Mouse (Mus musculus): ENCODE measurements around the gene Rbm39. TPM values are rescaled to one million over a fixed set of nuclear protein-coding genes. Genes with fewer than 3 reads are reported as not detected.

Gene Rbm39
- polyA plus RNA-seq, 1 experiment from 2014 or later = 326 TPM

DNA sequence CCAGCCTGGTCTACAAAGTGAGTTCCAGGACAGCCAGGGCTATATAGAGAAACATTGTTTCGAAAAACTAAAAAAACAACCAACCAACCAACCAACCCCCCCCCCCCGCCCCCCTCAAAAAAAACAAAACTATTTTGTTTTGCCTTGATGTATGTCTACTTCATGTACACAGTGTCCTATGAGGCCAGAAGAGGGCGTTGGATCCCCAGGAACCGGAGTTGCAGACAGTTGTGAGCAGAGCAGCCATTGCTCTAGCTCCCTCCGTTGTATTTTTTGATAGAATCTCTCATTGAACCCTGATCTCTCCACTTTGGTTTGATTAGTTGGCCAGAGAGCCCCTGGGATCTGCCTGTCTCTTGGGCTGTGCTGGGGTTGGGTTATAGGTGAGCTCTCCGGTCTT, 23.9 kb upstream of the Rbm39 start:
- Histone ChIP-seq H3K9ac (ENCODE audit: low read depth, low read length) (no peak overlapping the region), H3K36me3 (ENCODE audit: control insufficient read depth, insufficient read depth) (no peaks in the 10 kb centered on the region), H3K4me3 (ENCODE audit: low read depth, low read length) (no peak overlapping the region), H3K4me2 (replicated peaks; ENCODE audit: low read depth) (no peak overlapping the region), H3K9me3 (ENCODE audit: control insufficient read depth) (no peaks in the 10 kb centered on the region), H3K27ac (ENCODE audit: low read depth, low read length) (no peak overlapping the region), H3K4me1 (replicated peaks; ENCODE audit: control insufficient read depth, insufficient read depth, low read length) (0 out of 2 replicates have a peak, but pooled peaks cover 4% of the 10 kb centered on the region), H3K27me3 (replicated peaks; ENCODE audit: control insufficient read depth, insufficient read depth, low read length) (no peaks in the 10 kb centered on the region)
- ATAC-seq = no peak
- TF ChIP-seq CTCF (IDR thresholded peaks at IDR 0.05; ENCODE audit: low read depth) = peak; percentile 38
- WGBS = 91% methylated on average over 6 of the region's 6 CpGs

DNA sequence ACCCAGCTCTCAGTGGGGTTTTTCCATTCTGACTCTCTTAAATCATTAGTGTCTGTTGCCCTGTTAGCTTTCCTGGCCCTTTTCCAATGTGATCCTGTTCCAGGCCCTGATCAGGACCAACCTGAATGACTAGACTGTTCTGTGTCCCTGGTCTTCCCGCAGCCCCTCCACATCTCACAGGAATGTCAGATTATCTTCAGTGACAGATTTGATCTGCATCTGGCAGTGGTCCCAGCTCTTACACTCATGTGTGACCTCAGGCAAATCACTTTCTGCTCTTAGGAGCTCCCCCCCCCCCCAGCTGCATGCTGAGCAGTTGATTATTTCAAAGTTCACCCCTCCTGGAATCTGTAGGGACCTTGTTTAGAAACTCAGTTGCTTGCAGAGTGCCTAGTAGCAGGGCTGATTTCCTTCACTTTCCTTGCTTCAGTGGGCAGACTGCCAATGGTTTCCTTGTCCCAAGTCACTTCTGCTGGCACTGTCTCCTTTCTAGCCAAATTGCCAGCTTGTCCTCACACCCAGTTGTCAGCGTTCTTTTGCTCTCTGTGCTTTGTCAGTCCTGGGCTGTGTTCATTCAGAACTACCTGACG, 22.9 kb upstream of the Rbm39 start:
- Histone ChIP-seq H3K9ac (ENCODE audit: low read depth, low read length) (no peak overlapping the region), H3K27me3 (replicated peaks; ENCODE audit: control insufficient read depth, insufficient read depth, low read length) (no peaks in the 10 kb centered on the region)

DNA sequence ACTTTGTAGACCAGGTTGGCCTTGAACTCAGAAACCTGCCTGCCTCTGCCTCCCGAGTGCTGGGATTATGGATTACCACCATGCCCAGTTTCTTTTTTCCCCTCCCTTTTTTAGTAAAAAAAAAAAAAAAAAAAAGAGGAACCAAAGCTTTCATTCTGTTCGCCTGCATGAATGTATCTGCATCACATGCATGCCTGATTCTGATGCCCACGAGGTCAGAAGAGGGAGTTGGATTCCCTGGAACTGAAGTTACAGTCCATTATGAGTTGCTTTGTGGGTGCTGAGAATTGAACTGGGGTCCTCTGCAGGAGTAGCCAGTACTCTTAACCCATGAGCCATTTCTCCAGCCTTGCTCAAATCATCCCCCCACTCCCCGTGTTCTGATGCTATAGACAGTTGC, 21.4 kb upstream of the Rbm39 start:
- Histone ChIP-seq H3K4me1 (replicated peaks; ENCODE audit: control insufficient read depth, insufficient read depth, low read length) (0 out of 2 replicates have a peak, but pooled peaks cover 4% of the 10 kb centered on the region), H3K4me2 (replicated peaks; ENCODE audit: low read depth) (no peak overlapping the region), H3K4me3 (ENCODE audit: low read depth, low read length) (no peak overlapping the region), H3K36me3 (ENCODE audit: control insufficient read depth, insufficient read depth) (no peaks in the 10 kb centered on the region), H3K27me3 (replicated peaks; ENCODE audit: control insufficient read depth, insufficient read depth, low read length) (no peaks in the 10 kb centered on the region), H3K27ac (ENCODE audit: low read depth, low read length) (no peak overlapping the region), H3K9me3 (ENCODE audit: control insufficient read depth) (no peaks in the 10 kb centered on the region), H3K9ac (ENCODE audit: low read depth, low read length) (no peak overlapping the region)
- 92% methylated on average over 4 of the region's 4 CpGs for WGBS
- TF ChIP-seq CTCF (IDR thresholded peaks at IDR 0.05; ENCODE audit: low read depth) = no peak
- ATAC-seq = no peak

More for the DNA sequence above, 22.9 kb upstream of the Rbm39 start:
- ATAC-seq = no peak
- Histone ChIP-seq H3K27ac (ENCODE audit: low read depth, low read length) (no peak overlapping the region), H3K4me2 (replicated peaks; ENCODE audit: low read depth) (no peak overlapping the region), H3K9me3 (ENCODE audit: control insufficient read depth) (no peaks in the 10 kb centered on the region), H3K36me3 (ENCODE audit: control insufficient read depth, insufficient read depth) (no peaks in the 10 kb centered on the region), H3K4me3 (ENCODE audit: low read depth, low read length) (no peak overlapping the region), H3K4me1 (replicated peaks; ENCODE audit: control insufficient read depth, insufficient read depth, low read length) (0 out of 2 replicates have a peak, but pooled peaks cover 4% of the 10 kb centered on the region)
- no peak for TF ChIP-seq CTCF (IDR thresholded peaks at IDR 0.05; ENCODE audit: low read depth)
- WGBS = 54% methylated on average over 3 of the region's 3 CpGs

DNA sequence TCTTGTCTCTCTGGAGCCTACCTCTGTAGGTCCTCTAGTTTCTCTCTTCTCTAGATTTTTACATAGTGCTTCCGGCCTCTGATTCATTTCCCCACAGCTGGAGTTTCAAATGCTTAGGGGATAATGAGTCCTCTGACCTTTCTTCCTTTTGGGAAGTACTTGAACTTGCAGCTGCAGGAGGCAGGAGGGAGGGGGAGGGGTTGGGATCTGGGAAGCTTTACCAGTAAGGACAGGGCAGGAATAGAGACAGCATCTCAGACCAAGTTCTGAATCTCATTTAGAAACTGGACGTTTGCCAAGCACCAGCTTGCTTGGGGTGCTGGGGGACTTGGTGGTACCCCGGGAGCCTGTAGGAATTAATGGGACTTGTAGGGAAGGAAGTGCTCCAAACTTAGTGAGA, 19.9 kb upstream of the Rbm39 start:
- H3K9me3 ChIP-seq (ENCODE audit: control insufficient read depth) = no peaks in the 10 kb centered on the region
- ATAC-seq = no peak
- no peak overlapping the region for H3K27ac ChIP-seq (ENCODE audit: low read depth, low read length)
- H3K4me3 ChIP-seq (ENCODE audit: low read depth, low read length) = no peak overlapping the region
- no peak for TF ChIP-seq CTCF (IDR thresholded peaks at IDR 0.05; ENCODE audit: low read depth)
- WGBS = 55% methylated on average over 3 of the region's 3 CpGs
- no peak overlapping the region for H3K9ac ChIP-seq (ENCODE audit: low read depth, low read length)
- H3K4me2 ChIP-seq (replicated peaks; ENCODE audit: low read depth) = no peak overlapping the region
- H3K36me3 ChIP-seq (ENCODE audit: control insufficient read depth, insufficient read depth) = no peaks in the 10 kb centered on the region
- 0 out of 2 replicates have a peak, but pooled peaks cover 4% of the 10 kb centered on the region for H3K4me1 ChIP-seq (replicated peaks; ENCODE audit: control insufficient read depth, insufficient read depth, low read length)
- no peaks in the 10 kb centered on the region for H3K27me3 ChIP-seq (replicated peaks; ENCODE audit: control insufficient read depth, insufficient read depth, low read length)

DNA sequence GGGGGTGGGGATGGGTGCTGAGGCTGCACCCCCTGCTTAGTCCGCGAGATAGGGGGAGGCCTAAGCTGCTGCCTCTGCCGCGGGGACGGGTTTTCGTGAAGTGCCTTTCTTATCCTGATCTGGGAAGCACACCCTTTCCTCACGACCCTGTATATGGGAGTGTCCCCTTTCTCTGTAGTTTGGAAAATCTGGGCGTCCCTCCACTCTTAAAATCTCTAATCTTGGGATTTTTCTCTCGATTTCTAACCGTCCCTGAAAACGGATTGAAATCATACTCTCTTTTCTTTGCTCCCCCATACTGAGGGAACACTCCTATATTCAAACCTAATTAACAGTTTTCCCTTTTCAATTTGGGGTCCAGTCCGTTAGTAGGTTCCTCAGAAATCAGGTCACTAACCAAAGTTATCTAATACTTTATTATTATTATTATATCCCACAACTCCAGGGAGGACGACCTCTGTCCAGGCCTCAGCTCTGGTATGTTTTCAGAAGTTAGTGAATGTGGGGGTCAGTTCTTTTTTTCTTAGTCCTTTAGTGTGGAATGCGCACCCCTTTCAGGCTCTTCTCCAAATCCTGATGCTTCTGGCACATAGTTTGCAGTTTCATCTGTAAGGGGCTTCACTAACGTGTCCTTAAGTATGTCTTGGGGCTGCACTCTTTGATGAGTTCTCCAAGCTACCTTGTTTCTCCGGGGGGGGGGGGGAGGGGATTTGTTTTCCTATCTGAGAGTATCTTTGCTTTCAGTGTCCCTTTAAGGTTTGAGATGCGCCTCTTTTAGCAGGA, 17.3 kb upstream of the Rbm39 start:
- ATAC-seq = no peak
- no peaks in the 10 kb centered on the region for H3K36me3 ChIP-seq (ENCODE audit: control insufficient read depth, insufficient read depth)
- H3K4me3 ChIP-seq (ENCODE audit: low read depth, low read length) = peak overlapping the region; percentile 58
- TF ChIP-seq CTCF (IDR thresholded peaks at IDR 0.05; ENCODE audit: low read depth) = no peak
- H3K4me2 ChIP-seq (replicated peaks; ENCODE audit: low read depth) = peak overlapping the region; percentile 88
- H3K27me3 ChIP-seq (replicated peaks; ENCODE audit: control insufficient read depth, insufficient read depth, low read length) = no peaks in the 10 kb centered on the region
- H3K9ac ChIP-seq (ENCODE audit: low read depth, low read length) = peak overlapping the region; percentile 65
- WGBS = 6% methylated on average over 17 of the region's 17 CpGs
- no peaks in the 10 kb centered on the region for H3K9me3 ChIP-seq (ENCODE audit: control insufficient read depth)
- H3K27ac ChIP-seq (ENCODE audit: low read depth, low read length) = peak overlapping the region; percentile 94
- H3K4me1 ChIP-seq (replicated peaks; ENCODE audit: control insufficient read depth, insufficient read depth, low read length) = no peaks in the 10 kb centered on the region

DNA sequence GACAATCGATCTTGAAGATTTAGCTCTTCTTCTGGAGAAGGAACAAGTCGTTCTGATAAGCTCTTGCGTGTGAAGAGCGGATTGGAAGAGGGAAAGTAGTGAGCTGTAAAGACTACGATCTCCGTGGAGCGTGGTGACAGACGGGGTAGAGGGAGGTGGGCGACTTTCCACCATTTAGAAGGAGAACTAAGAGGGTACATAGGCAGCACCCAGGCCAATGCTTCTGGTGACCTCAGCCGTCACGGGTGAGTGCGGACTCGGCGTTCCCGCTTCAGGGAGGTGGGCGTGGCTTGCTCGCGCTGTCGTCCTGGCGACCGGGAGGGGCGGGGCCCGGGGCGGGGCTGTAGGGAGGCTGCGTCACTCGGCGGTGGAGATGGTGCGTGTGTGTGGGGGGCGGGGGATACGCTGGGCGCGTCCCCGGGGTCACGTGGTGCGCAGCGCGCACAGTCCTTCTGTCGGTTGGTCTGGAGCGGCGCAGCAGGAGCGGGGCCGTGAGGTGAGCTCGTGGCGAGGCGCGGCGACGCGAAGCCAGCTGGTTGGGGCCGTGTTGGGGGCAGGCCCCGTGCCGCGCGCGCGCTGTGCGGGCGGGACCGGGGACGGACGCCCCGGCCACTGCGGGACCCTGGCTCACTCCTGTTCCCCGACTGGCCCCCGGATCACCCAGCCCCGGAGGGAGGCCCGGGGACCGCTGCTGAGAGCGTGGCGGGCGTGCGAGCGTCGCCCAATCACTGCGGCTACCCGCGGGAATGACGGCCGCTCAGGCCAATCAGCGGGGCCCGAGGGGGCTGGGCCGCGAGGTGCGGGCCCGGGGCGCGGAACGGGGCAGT, 16.5 kb upstream of the Rbm39 start, which contains the start of gene Phf20:
Gene Phf20, plus strand, starts transcription at position 165 of the 827 bp plus-strand sequence.
- under 1% methylated on average over 63 of the region's 88 CpGs for WGBS
- Histone ChIP-seq H3K9me3 (ENCODE audit: control insufficient read depth) (no peaks in the 10 kb centered on the region), H3K4me2 (replicated peaks; ENCODE audit: low read depth) (peak within 1 kb of the TSS; percentile 88), H3K27ac (ENCODE audit: low read depth, low read length) (peak within 1 kb of the TSS; percentile 94), H3K4me1 (replicated peaks; ENCODE audit: control insufficient read depth, insufficient read depth, low read length) (no peaks in the 10 kb centered on the region), H3K9ac (ENCODE audit: low read depth, low read length) (peak within 1 kb of the TSS; percentile 65), H3K36me3 (ENCODE audit: control insufficient read depth, insufficient read depth) (no peaks in the 10 kb centered on the region), H3K27me3 (replicated peaks; ENCODE audit: control insufficient read depth, insufficient read depth, low read length) (no peaks in the 10 kb centered on the region), H3K4me3 (ENCODE audit: low read depth, low read length) (peak within 1 kb of the TSS; percentile 58)
- ATAC-seq = peak; percentile 99
- peak; percentile 23; the same call in 1 of the 2 replicates for TF ChIP-seq CTCF (IDR thresholded peaks at IDR 0.05; ENCODE audit: low read depth)
